Mouse (Mus musculus) left cerebral cortex, adult 8-10 months (tissue): ENCODE results near the gene Ccdc158. TPM values are rescaled to one million over a fixed set of nuclear protein-coding genes. Genes with fewer than 3 reads are reported as not detected.

Experiments used
- DNase-seq, 2 experiments: peaks; one replicate each; pipeline ENCODE4 v3.0.0; 2022; ENCODE audit warnings: low spot score in 2 of 2
- total RNA-seq, 4 experiments: library from RNA; stranded (reverse); gene quantifications; 2 replicates each; pipeline ENCODE4 v1.2.4; 2022

The Ccdc158 gene
- under 1 TPM; 0.19 to 0.65 (median 0.35) TPM for total RNA-seq

DNA sequence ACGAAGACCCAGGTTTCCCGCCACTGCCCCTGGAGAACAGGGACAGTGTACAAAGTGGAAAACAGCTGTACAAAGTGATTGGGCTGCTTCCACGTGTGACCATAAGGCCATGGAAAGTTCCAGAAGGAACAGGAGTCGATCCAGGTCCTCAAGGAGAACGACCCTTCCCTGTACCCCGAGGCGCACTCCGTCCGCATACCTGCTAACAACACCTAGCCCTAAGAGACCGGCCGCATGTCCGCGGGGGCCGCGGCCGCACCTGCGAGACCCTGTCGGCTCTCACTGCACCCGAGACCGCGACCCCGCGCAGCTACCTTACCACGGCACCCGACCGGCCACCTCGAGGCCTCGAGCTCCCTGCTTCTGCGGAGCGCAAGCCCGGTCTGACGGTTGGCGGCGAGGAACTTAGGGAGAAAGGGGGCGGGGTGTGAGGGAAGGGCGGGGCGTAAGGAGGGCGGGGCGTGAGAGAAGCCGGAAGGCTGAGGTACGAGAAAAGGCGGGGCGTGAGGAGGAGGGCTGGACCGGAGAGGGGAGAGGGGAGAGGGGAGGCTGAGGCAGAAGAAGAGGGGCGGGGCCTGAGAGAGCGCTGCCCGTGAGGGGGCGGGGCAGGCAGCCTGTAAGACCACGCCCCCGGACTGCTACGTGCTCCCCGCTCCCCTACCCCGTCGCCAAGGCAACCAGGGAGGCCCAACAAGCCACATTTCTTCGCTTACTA lies at the start of gene Ccdc158:
Ccdc158 (minus strand) TSS at position 413 of the 715 bp plus-strand sequence.
- peak in 1 of 2 experiments; percentile 62 for DNase-seq

DNA sequence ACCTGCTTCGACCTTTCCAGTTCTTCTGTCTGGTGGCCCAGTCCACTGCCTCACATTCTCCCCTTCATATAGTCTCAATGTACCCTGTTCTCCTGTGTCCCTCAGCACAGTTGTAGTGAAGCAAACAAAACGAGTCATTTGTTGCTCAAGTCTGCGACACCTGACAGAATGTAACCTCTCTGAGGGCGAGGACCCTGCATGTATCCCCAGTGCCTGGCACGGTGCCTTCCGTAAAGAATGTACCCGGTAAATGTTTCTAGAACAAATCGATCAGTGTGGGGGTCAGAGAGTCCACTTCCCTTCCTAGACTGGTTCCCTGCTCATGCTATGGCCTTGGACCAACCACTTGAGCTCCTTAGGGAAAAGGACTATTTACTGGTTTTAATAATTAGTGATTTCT lies 46.5 kb upstream of the Ccdc158 start:
- DNase-seq = no peak

DNA sequence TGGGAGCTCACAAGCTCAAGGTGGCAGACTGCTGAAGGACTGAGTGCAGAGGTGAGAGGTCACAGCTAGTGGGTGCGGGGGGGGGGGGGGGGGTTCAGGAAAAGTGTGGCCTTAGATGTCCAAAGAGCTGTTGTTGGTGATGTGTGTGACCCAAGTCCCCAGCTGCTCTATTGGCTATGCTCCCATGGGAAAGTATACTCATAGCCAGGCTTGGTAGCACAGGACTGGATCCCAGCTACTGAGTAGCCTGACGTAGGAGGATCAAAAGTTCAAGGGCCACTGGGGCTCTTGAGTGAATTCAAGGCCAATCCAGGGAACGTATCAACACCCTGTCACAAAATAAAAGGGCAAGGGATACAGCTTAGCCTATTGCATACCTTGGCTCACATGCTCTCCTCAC lies 43.8 kb upstream of the Ccdc158 start:
- DNase-seq = no peak

DNA sequence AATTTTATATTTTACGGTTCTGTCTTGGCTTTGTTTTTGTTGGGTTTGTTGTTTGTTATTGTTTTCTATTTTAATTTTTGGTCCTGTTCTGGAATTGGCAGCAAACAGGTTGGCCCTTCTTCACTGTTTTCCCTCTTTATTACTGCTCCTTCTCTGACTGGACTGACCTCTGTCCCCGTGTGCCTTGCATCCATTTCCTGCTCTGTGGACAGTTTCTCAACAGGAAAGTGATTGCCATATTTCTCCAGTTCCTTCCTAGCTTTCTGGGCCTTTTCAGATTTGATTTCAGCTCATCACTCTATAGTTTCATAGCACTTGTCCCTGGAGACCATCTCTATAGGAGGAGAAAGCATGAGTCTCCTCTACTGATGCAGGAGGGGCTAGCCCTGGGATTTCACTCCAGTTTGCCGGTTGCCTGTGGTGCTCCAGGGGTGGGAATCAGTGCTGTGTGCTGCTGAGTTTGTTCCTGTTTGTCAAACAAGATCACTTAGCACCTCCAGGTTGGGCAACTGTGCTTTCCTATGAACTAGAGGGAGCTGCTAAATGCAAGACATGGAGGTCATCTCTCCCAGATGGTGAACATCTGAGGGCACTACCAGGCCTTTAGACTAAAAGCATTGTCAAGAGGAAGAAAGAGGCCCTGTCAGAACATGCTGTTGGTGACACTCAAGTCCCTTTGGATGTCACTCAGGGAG lies 42.7 kb upstream of the Ccdc158 start:
- DNase-seq = no peak

DNA sequence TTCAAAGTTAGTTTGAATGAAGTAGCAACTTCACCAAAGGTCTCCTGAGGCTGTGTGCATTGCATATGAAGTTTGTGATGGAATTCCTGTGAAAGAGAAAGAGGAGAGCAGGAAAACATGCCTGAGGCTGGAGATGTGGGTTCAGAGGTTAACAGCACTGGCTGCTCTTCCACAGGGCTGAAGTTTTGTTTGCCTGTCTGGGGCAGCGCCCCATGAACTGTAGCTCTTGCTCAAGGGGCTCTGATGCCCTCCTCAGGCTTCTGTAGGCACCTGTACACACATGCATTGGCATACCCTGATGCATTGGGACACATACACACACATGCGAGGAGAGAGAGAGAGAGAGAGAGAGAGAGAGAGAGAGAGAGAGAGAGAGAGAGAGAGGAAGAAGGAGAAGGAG lies 40.8 kb upstream of the Ccdc158 start:
- DNase-seq = no peak

DNA sequence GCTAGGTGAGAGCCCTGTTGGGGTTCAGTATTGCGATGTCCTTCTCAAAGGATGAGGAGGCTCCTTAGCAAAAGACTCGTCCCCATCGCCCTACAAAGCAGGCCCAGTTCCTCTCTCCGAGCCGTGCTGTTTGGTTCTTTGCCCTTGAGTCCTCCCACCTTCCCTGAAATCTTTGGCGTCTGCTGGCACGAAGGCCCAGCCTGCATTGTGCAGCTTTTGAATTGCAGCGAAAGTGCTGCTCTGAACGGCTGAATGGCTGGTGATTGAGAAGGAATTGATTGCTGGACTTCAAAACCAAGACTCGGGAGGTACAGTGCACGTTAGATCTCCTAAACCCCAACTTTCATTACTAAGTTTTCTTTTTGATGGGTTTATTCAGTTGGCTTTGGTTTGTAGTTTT lies 40.2 kb upstream of the Ccdc158 start:
- no peak for DNase-seq

DNA sequence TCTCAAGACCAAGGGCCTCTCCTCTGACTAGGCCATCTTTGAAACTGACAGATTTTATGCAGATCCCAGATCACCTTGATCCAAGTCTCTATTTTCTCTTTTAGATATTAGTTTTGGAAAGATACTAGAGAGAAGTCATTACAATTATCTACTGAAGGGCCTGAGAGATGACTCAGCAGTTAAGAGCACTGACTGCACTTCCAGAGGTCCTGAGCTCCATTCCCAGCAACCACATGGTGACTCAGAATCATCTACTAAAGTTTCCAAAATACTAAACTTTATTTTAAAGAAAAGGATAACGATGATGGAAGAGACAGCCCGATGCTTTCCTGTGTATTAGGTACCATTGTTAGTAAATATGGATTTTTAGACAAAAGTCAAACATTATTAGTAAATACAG lies 39.8 kb upstream of the Ccdc158 start:
- no peak for DNase-seq

DNA sequence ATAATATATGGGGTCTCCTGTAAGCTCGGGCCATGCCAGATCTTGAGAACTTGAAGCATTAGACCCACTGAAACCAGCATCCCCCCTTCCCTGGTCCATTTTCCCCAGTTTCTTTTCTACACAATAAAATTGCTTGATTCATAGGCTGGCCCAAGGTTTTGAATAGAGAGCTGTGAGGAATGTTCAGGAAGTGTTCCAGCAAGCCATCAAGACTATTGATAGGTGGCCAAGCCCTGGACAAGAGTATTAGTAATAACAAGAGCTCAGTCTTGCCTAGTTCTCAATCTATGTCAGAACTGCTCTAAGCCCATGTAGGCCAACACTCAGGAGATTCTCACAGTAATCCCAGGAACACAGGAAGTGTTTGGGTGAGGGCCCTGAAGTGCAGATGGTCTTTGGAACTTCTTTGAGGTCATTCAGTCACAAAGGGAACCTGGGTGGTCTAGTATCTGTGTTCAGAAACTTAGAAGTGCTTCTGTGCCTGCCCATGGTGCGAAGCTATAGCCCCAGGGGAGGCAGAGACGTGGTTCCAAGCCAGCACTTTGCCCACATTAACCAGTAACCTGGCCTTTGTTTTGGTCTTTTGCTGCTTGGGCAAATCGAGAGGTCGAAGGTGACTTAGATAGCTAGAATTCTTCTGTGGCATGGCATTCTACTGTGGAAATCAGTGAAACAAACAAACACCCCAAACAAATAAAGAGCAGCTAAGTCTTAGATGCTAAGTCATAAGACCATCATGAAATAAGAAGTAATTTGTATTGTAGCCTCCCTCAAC lies 37.7 kb upstream of the Ccdc158 start:
- DNase-seq = peak in 1 of 2 experiments; percentile 15

DNA sequence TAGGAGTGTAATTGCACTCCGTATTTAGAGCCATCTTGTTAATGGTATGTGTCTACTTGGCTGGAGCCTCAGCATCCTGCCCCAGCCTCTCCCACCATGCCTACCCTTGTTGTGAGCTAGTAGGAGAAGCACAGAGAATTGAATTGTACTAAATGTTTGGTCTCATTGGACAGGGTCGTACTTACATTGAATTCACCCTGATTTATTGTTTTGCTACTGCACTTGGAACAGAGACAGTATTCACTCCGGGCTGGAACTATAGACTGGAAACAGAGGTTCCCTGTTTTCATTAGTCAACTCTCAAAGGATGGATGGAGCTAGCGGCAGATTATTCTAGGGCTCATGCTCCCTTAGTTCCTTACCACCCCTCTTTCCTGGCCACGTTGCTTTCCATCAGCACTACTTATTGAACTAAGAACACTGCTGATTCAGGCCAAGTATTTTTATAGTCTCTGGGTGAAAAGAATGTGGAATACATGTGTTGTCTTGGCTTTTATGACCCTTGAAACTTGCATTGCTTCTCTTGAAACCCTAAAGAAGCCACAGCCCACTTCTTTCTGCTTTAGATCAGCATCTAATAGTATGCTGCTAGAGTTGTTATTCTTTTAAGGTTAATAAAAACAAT lies 36.7 kb upstream of the Ccdc158 start:
- no peak for DNase-seq

DNA sequence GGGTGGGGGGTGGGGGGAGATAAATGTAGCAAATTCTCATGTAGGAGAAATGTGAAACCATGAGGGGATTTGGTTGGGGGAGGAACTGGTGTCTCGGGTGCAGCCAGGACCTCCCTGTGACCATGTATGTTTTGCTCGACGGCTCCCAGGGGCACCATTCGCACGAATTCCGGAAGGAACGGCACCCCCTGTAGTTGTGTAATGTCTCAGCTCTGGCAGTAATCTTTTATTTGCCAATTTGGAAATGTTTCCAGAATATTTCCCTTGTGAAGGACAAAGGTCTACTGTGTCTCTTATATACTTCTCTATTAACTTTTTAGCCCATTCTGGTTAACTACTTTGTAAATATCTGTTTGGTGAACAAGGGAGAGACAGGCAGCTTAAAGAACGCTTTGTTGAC lies 35.7 kb upstream of the Ccdc158 start:
- DNase-seq = no peak

DNA sequence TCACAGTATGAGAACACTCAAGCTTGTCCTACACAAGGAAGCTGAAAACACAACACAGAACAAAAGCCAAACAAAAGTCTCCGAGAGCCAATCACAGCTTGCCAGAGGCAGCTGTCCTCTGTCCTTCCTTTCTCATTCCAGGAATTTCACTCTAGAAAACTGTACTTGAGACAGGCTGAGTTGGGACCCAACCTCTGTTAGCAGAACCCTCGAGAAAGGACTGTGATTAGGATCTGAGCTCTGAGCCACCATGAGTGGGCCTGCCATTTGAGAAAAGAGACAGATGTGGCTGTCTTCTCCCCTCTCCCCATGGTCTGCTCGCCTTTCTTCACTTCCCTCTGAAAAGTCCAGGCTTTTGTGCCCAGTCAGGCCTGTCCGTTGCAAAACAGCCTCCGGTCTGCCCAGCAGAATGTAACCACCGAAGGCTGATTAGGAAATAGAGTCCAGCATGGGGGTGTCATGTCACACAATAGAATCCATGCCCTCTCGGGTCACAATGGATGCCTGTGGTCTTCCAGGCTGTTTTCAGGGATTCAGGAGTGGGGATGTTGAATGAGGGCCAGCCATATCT lies 32.9 kb upstream of the Ccdc158 start:
- DNase-seq = no peak

DNA sequence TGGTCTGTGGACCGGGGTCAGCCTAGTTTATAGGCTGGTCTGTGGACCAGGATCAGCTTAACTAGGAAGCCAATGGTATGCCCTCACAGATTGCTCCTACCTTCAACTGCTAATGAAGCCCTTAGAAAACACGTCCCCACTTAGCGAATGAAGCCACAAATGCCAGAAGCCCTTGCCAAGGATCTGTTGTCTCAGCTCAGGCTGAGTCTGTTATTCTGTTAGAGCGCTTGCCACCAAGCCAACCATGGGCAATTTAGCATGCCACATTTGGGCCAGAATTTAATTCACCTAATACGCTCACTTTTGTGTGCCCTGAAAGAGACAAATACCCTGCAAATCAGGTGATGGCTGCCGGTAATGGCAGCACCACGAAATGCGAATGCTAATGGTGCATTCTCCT lies 28.6 kb upstream of the Ccdc158 start:
- no peak for DNase-seq

DNA sequence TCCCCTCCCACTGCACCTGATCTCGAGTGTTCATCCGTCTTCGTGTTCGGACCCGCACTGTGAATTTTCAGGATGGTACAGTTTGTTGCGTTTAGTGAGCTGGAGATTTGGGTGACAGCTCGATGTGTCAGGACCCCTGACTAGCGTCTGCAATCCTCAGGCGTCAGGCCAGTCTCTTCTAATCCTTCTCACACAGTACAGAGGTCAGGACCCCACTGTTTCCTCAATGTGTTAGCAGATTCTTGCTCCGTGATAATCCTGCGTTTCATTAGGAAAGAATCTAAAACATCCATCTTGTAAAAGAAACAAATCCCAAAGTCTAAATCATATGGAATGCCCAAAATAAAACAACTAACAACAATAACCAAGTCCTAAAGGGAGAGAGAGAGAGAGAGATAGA lies 26.7 kb upstream of the Ccdc158 start:
- no peak for DNase-seq

DNA sequence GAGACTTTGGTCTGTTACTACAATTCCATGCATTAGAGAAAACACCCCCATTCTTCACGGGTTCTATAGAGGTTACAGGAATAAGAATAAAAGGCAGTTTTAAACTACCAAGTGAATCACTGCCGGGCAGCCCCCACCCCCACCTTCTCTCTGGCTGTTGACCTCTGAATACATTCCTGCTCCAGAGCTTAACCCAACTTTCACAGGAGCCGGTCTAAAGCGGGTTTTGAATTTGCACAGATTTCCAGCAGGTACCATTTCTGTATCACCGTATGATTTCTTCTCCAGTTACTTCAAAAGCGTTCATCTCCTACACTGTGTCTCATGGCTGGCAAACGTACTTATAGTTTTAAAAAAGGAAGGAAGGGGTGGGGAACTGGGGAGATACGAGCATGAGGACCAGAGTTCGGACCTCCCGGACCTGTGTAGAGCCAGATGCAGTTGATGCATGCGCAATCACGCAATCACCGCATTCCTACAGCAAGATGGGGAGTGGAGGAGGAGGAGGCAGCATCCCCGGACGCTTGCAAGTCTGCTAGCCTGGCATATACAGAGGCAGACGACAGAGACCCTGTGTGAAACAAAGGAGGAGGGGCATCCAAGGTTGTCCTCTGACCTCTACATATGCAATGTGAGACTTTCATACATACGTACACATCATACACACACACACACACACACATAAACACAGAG lies 23.9 kb upstream of the Ccdc158 start:
- peak in 1 of 2 experiments; percentile 16 for DNase-seq

DNA sequence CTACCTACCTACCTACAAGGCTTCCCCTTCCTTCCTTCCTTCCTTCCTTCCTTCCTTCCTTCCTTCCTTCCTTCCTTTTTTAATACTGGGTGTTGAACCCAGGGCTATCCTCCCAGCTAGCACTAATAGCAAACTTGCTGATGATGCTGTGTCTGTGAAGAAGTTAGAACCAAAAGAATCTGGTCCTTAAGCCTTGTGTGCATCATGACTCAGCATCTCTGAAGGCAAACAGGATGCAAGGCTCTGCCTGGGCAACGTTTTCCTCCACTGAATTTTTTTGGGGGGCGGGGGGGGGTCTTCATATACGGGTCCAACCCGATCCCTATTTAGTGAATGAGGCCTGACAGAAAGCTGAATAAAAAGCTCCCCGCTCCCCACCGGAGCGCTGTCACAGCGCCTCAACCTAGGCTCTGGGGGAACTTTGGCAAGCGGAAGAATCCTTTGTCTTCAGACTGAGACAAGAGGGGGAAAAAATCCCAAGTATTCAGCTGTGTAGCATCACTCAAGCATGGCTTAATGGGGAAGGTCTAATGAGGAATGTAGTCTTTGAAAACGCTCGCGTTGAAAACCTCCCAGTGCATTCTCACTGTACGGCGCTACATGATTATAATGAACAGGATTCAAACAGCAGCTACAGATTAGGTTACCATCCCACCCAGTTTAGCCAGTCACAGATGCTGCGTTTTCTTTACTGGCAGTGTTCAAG lies 23.2 kb upstream of the Ccdc158 start:
- no peak for DNase-seq

DNA sequence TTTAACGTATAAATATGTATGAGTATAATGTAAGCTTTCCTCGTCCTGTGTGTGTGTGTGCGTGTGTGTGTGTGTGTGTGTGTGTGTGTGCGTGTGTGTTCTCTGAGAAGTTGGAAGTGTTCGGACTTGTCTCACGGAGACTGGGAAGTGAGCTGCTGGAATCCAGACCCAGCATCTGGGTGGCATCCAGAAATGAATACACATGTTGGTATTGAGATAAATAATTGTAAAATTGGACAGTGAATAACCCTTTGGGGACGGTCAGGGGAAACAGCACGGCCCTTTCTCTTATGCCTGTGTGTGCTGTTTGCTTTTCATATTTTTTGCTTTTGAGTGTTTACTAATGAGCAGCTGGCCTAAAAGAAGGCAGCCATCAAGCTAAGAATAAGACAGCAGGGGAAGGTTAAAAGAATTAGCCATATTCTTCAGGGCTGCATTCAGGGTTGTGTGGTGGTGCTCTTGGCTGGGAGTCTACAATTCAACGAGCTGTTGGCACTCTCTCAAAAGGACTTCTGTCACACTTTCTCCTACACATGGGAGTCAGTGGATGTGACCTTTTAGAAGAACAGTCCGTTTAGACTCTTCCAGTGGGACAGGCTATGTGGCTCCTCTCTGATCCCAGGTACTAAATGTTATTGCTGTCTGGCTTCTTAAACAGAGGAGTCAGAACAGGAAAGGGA lies 19.4 kb upstream of the Ccdc158 start:
- DNase-seq = no peak

DNA sequence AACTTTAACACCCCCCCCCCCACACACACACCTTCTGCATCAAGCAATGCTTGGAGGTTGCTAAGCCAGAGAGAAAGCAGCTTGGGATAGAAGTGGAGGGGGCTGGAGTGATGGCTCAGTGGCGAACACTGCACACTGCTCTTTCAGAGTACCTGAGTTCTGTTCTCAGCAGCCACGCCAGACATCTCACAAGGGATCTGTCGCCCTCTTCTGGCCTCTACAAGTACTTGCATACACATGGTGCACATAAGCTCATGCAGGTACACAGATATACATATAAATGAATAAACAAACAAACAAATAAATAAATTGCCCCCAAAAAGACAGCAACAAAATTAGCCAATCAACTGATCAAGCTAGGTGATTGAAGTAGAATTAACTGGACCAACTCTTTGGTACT lies 18.7 kb upstream of the Ccdc158 start:
- DNase-seq = no peak

DNA sequence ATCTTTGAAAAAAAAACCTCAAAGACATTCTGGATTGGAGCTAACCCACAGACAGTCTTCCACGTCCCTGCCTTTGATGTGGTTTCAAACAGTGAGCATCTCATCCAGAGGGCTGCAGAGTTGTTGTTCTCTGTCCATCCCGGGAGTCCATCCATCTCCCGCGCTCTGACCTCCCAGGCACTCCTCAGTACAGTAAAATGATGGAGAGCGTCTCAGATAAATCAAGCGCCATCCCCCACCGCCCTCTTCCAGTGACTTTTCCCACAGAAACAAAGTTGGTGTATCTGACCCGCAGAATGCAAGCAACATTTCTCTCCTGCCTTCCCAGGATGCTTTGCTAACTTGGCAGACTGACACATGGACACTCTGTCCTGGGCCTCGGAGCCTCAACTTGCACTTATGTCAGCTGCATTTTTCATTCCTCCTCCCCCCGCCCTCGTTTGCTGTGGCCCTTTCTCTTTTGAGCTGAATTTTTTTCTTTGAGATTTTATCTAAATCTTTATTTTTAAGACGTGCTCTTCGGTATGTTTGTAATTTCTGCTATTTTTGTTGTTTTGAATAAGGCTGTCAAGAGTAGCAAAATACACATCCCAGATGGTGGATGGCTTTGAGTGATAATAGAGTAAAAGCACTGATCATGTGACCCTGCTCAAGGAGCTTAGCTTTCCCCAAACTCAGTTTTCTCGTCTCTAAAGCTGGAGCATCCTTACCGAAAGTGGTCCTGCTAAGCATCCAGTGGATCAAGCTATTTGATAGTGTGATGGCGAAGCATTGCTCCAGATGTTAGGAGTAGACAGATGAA lies 17.3 kb upstream of the Ccdc158 start:
- DNase-seq = no peak

DNA sequence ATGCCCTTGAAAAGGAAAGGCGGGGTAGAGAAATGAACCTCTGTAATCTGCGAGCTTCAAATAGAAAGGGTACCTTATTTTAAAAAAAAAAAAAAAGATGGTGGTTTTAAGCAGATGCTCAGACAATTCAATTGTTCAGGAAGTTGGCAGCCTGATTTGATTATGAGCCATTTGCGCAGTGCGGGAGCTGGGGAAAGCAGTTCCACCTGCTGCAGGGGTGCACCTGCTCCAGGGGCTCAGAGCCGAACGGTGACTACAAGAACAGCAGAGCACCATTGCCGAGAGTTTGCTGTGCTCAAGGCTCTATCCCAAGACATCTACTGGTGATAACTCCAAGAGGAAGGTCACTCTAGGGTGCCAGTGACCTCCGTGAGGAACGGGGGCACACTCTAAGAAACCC lies 13.5 kb upstream of the Ccdc158 start:
- no peak for DNase-seq
